ENCODE assay signal across 24 mouse cellular contexts in the genomic region with DNA sequence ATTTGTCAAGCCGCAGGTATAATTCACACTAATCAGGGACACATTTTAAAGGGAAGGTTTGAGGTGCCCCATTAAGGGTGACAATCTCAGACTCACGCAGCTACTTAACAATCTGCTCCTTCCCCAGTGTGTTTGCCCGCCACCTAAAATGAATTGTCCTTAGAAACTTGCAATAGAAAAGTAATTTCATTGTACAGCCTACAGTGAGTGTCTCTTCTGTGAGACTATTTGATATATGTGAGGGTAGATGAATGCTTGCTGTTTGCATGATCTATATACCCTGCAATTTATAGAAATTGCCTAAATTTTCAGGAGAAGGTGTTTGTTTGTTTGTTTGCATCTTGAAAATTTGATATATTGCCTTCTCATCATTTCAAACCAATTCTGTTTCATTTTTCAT.
DNase-seq lines count a peak whose midpoint lies in the region; ATAC-seq lines count a peak whose summit lies in the region.
"Had no signal": no experiment of that assay in that cellular context is flagged by ENCODE, and none has a peak within 500 bp of the region (broad histone marks: within the 10 kb centered on the region; RNA-seq: fewer than 3 reads in every experiment).

No protein-coding gene starts in this region.

- no peak overlapping the region for H3K4me3 ChIP-seq in midbrain, embryonic 10.5 days
- H3K4me3 ChIP-seq: embryonic facial prominence, embryonic 13.5 days; embryonic facial prominence, embryonic 15.5 days; erythroblast, embryonic 14.5 days; forebrain, embryonic 10.5 days; forebrain, embryonic 12.5 days had no signal

- no peak overlapping the region for H3K27ac ChIP-seq in midbrain, embryonic 10.5 days (replicated peaks)
- H3K27ac ChIP-seq: embryonic facial prominence, embryonic 13.5 days; embryonic facial prominence, embryonic 15.5 days; forebrain, embryonic 10.5 days; forebrain, embryonic 12.5 days had no signal

- no peaks in the 10 kb centered on the region for H3K9me3 ChIP-seq in midbrain, embryonic 10.5 days (replicated peaks)
- H3K9me3 ChIP-seq: embryonic facial prominence, embryonic 13.5 days; embryonic facial prominence, embryonic 15.5 days; forebrain, embryonic 10.5 days; forebrain, embryonic 12.5 days had no signal

- DNase-seq in 416B (ENCODE audit: low read depth): peak; percentile 3
- DNase-seq in MN1 (ENCODE audit: low spot score): peak; percentile 21
- DNase-seq in midbrain, embryonic 10.5 days (ENCODE audit: low spot score): no peak
- DNase-seq in layer of hippocampus, postnatal 25 days (ENCODE audit: extremely low spot score in 1 of 2, low spot score in 1 of 2): no peak
- no peak for DNase-seq in left cerebral cortex, adult 9 months (ENCODE audit: low spot score in 2 of 2)
- no peak for DNase-seq in kidney, postnatal 4 days
- DNase-seq: adrenal gland, adult 2 months; adrenal gland, postnatal 10 days; adrenal gland, postnatal 25 days; cerebellum, adult 11-12 months; cerebellum, adult 2 months; cerebellum, adult 9-10 months; cerebellum, postnatal 10 days; cerebellum, postnatal 25 days; embryo, embryonic 11 days had no signal

- H3K4me1 ChIP-seq in midbrain, embryonic 10.5 days: no peaks in the 10 kb centered on the region
- H3K4me1 ChIP-seq: embryonic facial prominence, embryonic 13.5 days; embryonic facial prominence, embryonic 15.5 days; forebrain, embryonic 10.5 days; forebrain, embryonic 12.5 days had no signal

- H3K36me3 ChIP-seq in midbrain, embryonic 10.5 days: no peaks in the 10 kb centered on the region
- H3K36me3 ChIP-seq: embryonic facial prominence, embryonic 13.5 days; embryonic facial prominence, embryonic 15.5 days; forebrain, embryonic 10.5 days; forebrain, embryonic 12.5 days had no signal

- 91% methylated on average over 3 of the region's 3 CpGs for WGBS in midbrain, embryonic 10.5 days

- ATAC-seq in common myeloid progenitor, adult 5-6 weeks (replicated peaks; ENCODE audit: low read depth, poor library complexity, severe bottlenecking): peak; percentile 60; the same call in 1 of the 2 replicates
- peak; percentile 42 for ATAC-seq in megakaryocyte progenitor cell, adult 5-6 weeks (replicated peaks; ENCODE audit: poor library complexity)
- ATAC-seq: forebrain, embryonic 14.5 days; forebrain, embryonic 16.5 days had no signal

- no peaks in the 10 kb centered on the region for H3K27me3 ChIP-seq in midbrain, embryonic 10.5 days (ENCODE audit: low read depth, poor library complexity, severe bottlenecking)
- H3K27me3 ChIP-seq: embryonic facial prominence, embryonic 13.5 days; embryonic facial prominence, embryonic 15.5 days; forebrain, embryonic 12.5 days had no signal

Comparison
In these comparisons a context has a peak if more than half of its experiments do, and no peak if none do; other contexts are left out.
1. DNase-seq: peak in 416B (single experiment) and MN1 (single experiment); none in midbrain, embryonic 10.5 days (single experiment), layer of hippocampus, postnatal 25 days (0 of 2), left cerebral cortex, adult 9 months (0 of 2) and kidney, postnatal 4 days (0 of 2).